Mouse (Mus musculus) heart, adult 2 months (tissue): ENCODE measurements around the gene Prl7c1. TPM values are rescaled to one million over a fixed set of nuclear protein-coding genes. Genes with fewer than 3 reads are reported as not detected.

ENCODE experiments used
- polyA plus RNA-seq: library from polyadenylated mRNA; depleted of rRNA; stranded (reverse); fragments of >200 nt; gene quantifications from 2 replicates; pipeline ENCODE4 v1.2.3, GENCODE M21; 2012; rRNA removed
- total RNA-seq, 2 experiments: library from RNA; stranded (reverse); gene quantifications; 2 replicates each; pipeline ENCODE4 v1.2.3; 2021

Prl7c1 gene
- total and polyA plus RNA-seq, 3 experiments, result not detected

Other genes starting within 250 kb of the Prl7c1 start
- not detected for gene Prl8a9, start 216.2 kb downstream of the Prl7c1 start, total RNA-seq
- not detected in 2 replicates for gene Prl8a9, start 216.2 kb downstream of the Prl7c1 start, polyA plus RNA-seq
- not detected for gene Prl8a1, start 198.6 kb downstream of the Prl7c1 start, total RNA-seq
- not detected in 2 replicates for gene Prl8a1, start 198.6 kb downstream of the Prl7c1 start, polyA plus RNA-seq
- not detected for gene Prl7b1, start 170.2 kb downstream of the Prl7c1 start, total RNA-seq
- gene Prl7b1, start 170.2 kb downstream of the Prl7c1 start, polyA plus RNA-seq, result not detected in 2 replicates
- gene Prl7a1, start 138.3 kb downstream of the Prl7c1 start, total RNA-seq, result not detected
- not detected in 2 replicates for gene Prl7a1, start 138.3 kb downstream of the Prl7c1 start, polyA plus RNA-seq
- gene Prl7a2, start 112.8 kb downstream of the Prl7c1 start, total RNA-seq, result not detected
- gene Prl7a2, start 112.8 kb downstream of the Prl7c1 start, polyA plus RNA-seq, result not detected in 2 replicates
- not detected for gene Prl7d1, start 64.1 kb downstream of the Prl7c1 start, total RNA-seq
- gene Prl7d1, start 64.1 kb downstream of the Prl7c1 start, polyA plus RNA-seq, result not detected in 2 replicates
- not detected for gene Prl2a1, start 20.9 kb upstream of the Prl7c1 start, total RNA-seq
- not detected in 2 replicates for gene Prl2a1, start 20.9 kb upstream of the Prl7c1 start, polyA plus RNA-seq
- gene Prl2c1, start 68.5 kb upstream of the Prl7c1 start, total RNA-seq, result not detected
- not detected in 2 replicates for gene Prl2c1, start 68.5 kb upstream of the Prl7c1 start, polyA plus RNA-seq
- gene Prl4a1, start 235.4 kb upstream of the Prl7c1 start, total RNA-seq, result not detected
- gene Prl4a1, start 235.4 kb upstream of the Prl7c1 start, polyA plus RNA-seq, result not detected in 2 replicates